Mouse (Mus musculus): Measurements from ENCODE around the gene Olfr1412.

The Olfr1412 gene

DNA sequence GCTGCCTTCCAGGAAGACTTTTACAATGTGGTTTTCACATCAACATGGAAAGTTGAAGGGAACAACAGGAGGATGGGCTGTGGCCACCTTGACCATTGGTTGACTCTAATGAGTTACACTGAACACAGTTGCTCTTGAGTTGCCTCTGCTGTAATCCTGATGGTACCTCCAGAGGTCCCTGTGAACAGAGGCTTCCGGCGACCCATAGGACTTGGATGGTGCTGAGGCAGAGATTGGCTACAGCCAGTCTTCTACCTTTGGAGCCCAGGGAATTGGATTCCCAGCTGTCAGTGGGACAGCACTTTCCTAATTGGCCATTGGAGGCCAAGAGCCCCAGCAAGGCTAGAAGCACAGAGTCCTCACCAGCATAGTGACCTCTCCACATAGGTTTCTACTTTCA, at the start of gene Olfr1412:
Olfr1412 (plus strand) TSS at position 301 of the 400 bp plus-strand sequence.
- DNase-seq, result no peak

GRCm38 (mm10) chr1:92536972-92537371, 48.6 kb upstream of the Olfr1412 start:
- no peak for DNase-seq

- DNase-seq, result no peak
Measured at GRCm38 (mm10) chr1:92539071-92539470, 46.5 kb upstream of the Olfr1412 start.

DNA sequence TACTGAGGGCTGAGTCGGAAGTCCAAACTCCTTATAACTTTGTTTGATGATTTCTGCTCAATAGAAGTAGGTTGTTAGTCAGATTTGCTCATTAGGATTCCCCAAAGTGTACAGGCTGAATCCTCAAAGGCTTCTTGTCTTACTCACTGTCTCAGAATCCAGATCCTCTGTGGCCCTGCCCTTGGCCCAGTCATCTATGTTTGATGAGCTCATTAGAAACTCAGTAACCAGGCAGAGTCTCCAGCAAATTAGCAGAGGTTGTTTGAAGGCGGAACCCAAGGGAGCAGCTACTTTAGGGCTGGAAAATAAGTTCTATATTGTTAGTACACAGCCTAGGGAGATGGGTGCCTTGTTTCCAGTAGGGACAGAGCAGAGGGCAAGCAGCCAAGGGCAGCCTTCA, 39.6 kb upstream of the Olfr1412 start:
- no peak for DNase-seq

DNA sequence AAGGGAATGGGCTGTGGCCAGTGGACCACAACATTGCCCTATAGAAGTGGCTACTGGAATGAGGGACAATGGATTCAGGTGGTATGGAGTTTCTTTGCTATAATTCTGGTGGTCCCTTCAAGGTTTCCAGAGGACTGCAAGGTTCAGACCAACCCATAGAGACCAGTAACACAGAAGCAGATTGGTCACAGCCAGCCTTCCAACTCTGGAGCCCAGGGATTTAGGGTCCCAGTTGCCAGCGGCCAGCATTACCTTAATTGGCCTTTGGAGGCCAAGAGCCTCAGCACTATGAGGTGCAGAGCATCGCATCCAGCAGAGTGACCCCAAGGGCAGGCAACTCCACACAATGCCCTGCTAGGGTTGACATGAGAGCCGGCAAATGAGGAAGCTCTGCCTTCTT, 14.6 kb upstream of the Olfr1412 start, which contains the start of gene Olfr1413:
Olfr1413 (plus strand) TSS at position 301 of the 400 bp plus-strand sequence.
- DNase-seq, result no peak

DNA sequence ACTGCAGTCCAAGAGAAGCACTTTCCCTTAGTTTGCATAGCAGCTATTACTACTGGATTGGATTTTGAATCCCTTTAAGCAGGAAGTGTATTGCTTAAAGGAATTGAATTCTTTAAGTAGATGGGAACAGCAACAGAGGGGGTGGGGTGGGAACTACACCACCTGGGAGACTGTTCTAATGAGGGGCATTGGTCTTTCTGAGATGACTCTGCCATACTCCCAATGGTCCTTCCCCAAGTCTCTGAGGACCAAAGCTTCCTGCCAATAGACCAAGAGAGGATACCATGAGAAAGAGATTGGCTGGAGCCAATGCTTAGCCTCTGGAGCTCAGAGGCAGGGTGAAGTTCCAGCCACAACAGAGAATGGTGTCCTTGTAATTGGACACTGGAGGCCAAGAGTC, 8.5 kb downstream of the Olfr1412 start, which contains the start of gene Olfr1411:
Olfr1411 (plus strand) TSS at position 301 of the 400 bp plus-strand sequence.
- DNase-seq, result no peak

GRCm38 (mm10) chr1:92596019-92596418, 10.4 kb downstream of the Olfr1412 start:
- DNase-seq, result no peak

- DNase-seq, result no peak
Measured at GRCm38 (mm10) chr1:92605482-92605881, 19.9 kb downstream of the Olfr1412 start, which contains the start of gene Olfr1410. Gene Olfr1410, plus strand, starts transcription at chr1:92605782.

DNA sequence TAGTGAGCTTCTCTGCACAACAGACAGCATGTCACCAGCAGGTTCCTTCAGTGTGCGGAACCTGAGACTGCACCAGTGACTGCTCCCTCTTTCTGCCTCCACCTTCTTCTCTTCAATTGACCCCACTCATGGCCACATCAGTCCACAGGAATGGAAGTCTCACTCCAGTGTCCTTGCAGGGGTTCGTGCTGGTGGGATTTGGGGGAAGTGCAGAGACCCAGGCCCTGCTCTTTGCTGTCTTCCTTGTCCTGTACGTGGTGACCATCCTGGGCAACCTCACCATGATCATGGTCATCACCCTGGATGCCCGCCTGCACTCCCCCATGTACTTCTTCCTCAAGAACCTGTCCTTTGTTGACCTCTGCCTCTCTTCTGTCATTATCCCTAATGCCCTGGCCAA, 22.1 kb downstream of the Olfr1412 start:
- no peak for DNase-seq

DNA sequence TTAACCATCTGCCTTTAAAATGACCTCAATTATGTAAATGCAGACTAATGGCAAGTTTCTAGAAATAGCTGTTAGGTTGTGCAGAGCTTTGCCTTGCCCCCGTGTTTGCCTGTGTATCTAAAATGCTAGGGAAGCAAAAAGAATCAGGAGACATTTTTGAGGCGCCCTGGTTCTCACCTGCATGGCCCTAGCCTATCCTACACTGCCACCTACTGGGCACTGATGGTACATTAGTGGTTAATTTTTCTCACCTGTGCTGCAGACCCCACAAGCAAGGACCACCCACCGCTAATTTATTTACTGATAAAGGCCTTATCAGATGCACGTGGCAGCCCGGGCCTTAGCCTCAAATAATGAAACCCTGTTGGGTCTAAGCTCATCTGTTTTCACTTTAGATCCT, 25.4 kb downstream of the Olfr1412 start:
- DNase-seq, result no peak

- DNase-seq, result no peak
Measured at GRCm38 (mm10) chr1:92613175-92613574, 27.6 kb downstream of the Olfr1412 start.

- no peak for DNase-seq
Measured at GRCm38 (mm10) chr1:92614516-92614915, 28.9 kb downstream of the Olfr1412 start.

DNA sequence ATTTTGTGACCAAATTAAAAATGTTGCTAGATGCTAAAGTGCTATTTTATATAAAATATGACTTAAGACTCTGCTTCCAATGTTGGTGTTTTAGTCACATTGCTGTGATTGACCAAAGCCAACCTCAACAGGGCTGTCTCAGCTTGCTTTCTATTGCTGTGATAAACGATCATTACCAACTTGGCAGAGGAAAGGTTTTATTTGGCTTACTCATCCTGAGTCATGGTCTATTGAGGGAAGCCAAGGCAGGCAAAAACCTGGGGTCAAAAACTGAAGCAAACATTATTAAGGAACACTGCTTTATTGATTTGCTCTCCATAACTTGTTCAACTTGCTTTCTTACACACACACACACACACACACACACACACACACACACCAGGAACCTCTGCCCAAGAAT, 30.5 kb downstream of the Olfr1412 start:
- no peak for DNase-seq

- no peak for DNase-seq
Measured at GRCm38 (mm10) chr1:92617488-92617887, 31.9 kb downstream of the Olfr1412 start, which contains the start of gene Olfr12. Gene Olfr12, plus strand, starts transcription at chr1:92617788.

DNA sequence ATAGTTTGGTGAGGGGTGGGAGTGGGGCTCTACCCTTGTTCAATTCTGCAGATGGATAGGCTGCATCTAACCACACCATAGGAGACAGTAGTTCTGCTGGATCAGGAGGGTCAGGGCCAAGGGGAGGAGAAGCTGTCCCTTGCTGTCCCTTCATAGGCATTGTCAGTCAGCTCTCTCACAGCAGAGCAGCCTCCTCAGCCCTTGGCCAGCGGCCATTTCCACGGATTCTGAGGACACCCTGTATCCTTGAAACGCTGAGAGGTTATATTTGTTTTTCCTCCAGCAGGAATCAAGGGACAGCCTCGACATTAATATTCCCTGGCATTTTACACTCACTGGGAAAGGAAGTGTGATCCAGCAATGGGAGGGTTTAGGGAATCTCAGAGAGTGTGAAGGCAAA, 32.8 kb downstream of the Olfr1412 start:
- DNase-seq, result no peak

GRCm38 (mm10) chr1:92628227-92628626, 42.6 kb downstream of the Olfr1412 start:
- DNase-seq, result no peak

DNA sequence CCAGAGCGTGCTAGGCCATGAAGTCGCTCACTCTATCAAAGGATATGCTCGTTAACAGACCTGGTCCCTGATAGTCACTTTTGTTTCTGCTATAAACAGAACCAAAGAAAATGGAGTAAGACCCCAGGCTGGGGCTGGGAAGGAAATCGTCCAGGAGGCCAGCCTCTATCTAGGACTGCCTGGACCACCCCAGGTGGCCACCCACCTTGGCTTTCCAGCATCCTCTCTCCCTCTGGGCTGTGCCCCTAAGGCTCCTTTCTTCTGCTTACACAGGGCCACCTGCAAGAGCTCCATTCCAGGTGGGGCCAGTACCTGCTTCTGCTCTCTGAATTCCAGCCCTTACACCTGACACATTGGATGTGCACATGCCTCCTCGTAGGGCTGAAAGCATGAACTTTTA, 46.6 kb downstream of the Olfr1412 start:
- DNase-seq, result peak; percentile 61

DNA sequence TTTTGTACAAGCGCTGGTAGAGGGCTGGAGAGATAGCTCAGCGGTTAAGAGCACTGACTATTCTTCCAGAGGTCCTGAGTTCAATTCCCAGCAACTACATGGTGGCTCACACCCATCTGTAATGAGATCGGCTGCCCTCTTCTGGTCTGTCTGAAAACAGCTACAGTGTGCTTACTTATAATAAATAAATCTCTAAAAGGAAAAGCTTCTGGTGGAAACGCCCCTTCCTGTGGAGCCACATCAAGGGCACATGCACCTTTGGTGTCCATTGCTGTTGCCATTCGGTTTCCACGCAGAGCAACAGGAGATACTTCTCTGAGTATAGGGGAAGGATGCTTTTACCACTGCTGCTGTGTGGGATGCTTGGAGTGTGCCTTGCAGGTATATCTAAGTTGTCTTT, 47.4 kb downstream of the Olfr1412 start:
- DNase-seq, result peak; percentile 79

- peak; percentile 69 for DNase-seq
Measured at GRCm38 (mm10) chr1:92633726-92634125, 48.1 kb downstream of the Olfr1412 start.

DNA sequence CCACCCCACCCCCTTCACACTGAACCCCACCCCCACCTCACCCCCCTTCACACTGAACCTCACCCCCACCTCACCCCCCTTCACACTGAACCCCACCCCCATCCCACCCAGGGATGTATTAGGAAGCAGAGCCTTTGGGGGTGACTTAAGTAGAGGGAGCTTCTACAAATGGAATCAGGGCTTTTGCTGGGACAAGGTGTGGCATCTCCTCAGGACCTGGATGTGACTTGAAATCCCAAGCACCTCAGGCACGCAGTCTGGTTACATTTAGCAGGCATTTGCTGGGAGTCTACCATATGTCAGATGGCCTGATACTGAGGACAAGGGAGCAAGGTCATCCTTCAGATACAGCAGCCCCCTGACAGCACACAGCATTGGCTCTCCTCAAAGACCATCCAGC, 49.0 kb downstream of the Olfr1412 start:
- DNase-seq, result peak; percentile 78

DNA sequence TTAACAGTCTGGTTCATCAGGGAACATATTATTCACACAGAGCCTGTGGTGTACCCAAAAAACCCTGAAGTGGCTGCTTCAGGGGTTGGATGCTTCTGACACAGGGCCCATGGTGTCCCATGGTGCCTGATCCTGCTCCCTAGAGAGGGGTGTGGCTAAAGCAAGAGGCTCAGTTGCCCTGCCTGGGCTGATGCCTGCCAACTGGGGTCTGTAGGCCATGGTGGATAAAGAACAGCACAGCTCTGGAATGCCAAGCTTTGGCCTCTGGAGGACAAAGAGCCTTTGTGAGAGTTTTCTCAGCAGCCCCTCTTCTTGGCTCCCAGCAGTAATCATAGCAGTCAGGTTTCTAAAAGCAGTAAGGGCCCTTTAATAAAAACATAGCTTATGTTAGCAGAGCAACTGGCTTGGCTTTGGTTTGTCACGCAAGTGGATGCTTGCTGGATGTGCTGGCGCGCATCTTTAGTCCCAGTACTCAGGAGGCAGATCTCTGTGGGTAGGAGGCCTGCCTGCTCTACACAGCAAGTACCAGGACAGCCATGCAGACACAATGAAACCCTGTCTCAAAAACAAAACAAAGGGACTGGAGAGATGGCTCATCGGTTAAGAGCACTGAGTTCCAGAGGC, 49.5 kb downstream of the Olfr1412 start:
- DNase-seq, result peak; percentile 83

DNA sequence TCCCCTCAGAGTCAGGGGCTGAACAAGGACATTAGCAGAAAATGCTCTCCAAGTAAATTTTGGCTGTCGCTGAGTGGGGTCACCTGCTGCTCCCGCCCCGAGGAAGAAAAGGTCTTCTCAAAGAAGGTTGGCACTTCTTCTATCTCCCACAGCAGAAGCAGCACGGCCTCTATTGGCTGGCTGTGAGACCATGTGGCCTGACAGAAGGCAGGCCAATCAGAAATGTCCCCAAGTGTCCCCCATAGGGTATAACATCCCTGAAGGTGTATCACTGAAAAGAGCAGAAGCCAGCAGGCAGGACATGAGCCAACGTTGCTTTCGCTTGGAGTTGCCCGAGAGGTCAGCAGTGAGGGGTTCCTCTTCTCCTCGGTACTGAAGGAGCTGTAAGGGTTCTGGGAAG, 50.4 kb downstream of the Olfr1412 start:
- DNase-seq, result peak; percentile 83

GRCm38 (mm10) chr1:92636676-92637075, 51.1 kb downstream of the Olfr1412 start:
- DNase-seq, result peak; percentile 61

GRCm38 (mm10) chr1:92637501-92638172, 52.1 kb downstream of the Olfr1412 start:
- peak; percentile 74 for DNase-seq

All from heart, adult 11 months (tissue).